Mouse (Mus musculus) midbrain, embryonic 10.5 days (tissue): ENCODE data around the gene Npffr2. TPM values are rescaled to one million over a fixed set of nuclear protein-coding genes. Genes with fewer than 3 reads are reported as not detected.

Experiments
- DNase-seq: peaks from one replicate; pipeline ENCODE4 v3.0.0-alpha.2; 2017; ENCODE audit warnings: low spot score
- H3K27ac ChIP-seq: fragments of 300-500 bp; sonication (generic); replicated peaks from 2 replicates; pipeline ENCODE4 v1.5.1; 2016; ENCODE audit warnings: mild to moderate bottlenecking
- H3K27me3 ChIP-seq: fragments of 300-500 bp; sonication (generic); 2 replicates; pipeline ENCODE4 v1.6.1; 2016; ENCODE audit warnings: low read depth, mild to moderate bottlenecking; ENCODE audit not compliant: poor library complexity, severe bottlenecking
- H3K36me3 ChIP-seq: fragments of 300-500 bp; sonication (generic); 2 replicates; pipeline ENCODE4 v1.6.1; 2016; ENCODE audit warnings: mild to moderate bottlenecking, moderate library complexity
- H3K4me1 ChIP-seq: fragments of 300-500 bp; sonication (generic); 2 replicates; pipeline ENCODE4 v1.6.1; 2016
- H3K4me3 ChIP-seq: fragments of 300-500 bp; sonication (generic); 2 replicates; pipeline ENCODE4 v1.5.1; 2016; ENCODE audit warnings: mild to moderate bottlenecking, moderate library complexity
- H3K9me3 ChIP-seq: fragments of 300-500 bp; sonication (generic); replicated peaks from 2 replicates; pipeline ENCODE4 v1.6.1; 2016; ENCODE audit warnings: mild to moderate bottlenecking
- WGBS: fragments of 180-500 bp; shearing (Covaris S2); methylation state at CpG from one replicate; pipeline ENCODE4 v1.1.7; 2016; 5-methylcytosine and 5-hydroxymethylcytosine counted together
- polyA plus RNA-seq: library from polyadenylated mRNA; unstranded; fragments of >200 nt; fragmentation: Nextera tagmentation; extraction: Ambion mirVana; gene quantifications from 2 replicates; pipeline ENCODE4 v1.2.1, GENCODE M21; 2016

Gene Npffr2
- polyA plus RNA-seq, 1 experiment from 2014 or later = not detected

- Histone ChIP-seq H3K27ac (no peak overlapping the region), H3K9me3 (no peaks in the 10 kb centered on the region), H3K36me3 (no peaks in the 10 kb centered on the region), H3K4me3 (no peak overlapping the region), H3K27me3 (no peaks in the 10 kb centered on the region), H3K4me1 (no peaks in the 10 kb centered on the region)
- no peak for DNase-seq
- WGBS = 87% methylated on average over 1 of the region's 1 CpGs
These were observed 52.0 kb downstream of the Npffr2 start for GRCm38 (mm10) chr5:89579181-89579580.

GRCm38 (mm10) chr5:89581143-89581542, 53.9 kb downstream of the Npffr2 start:
- H3K27me3 ChIP-seq = no peaks in the 10 kb centered on the region
- H3K27ac ChIP-seq = no peak overlapping the region
- H3K4me3 ChIP-seq = no peak overlapping the region
- DNase-seq = no peak
- H3K36me3 ChIP-seq = no peaks in the 10 kb centered on the region
- WGBS = 68% methylated on average over 1 of the region's 1 CpGs
- H3K9me3 ChIP-seq = no peaks in the 10 kb centered on the region
- no peaks in the 10 kb centered on the region for H3K4me1 ChIP-seq

- Histone ChIP-seq H3K9me3 (no peaks in the 10 kb centered on the region), H3K4me1 (no peaks in the 10 kb centered on the region), H3K4me3 (no peak overlapping the region), H3K27ac (no peak overlapping the region), H3K27me3 (no peaks in the 10 kb centered on the region), H3K36me3 (no peaks in the 10 kb centered on the region)
- WGBS = 91% methylated on average over 5 of the region's 5 CpGs
- no peak for DNase-seq
These were observed 54.6 kb downstream of the Npffr2 start for GRCm38 (mm10) chr5:89581742-89582366.

- Histone ChIP-seq H3K4me1 (no peaks in the 10 kb centered on the region), H3K36me3 (no peaks in the 10 kb centered on the region), H3K4me3 (no peak overlapping the region), H3K9me3 (peaks cover under 1% of the 10 kb centered on the region; the same call in 1 of the 2 replicates), H3K27me3 (no peaks in the 10 kb centered on the region), H3K27ac (no peak overlapping the region)
- no peak for DNase-seq
- WGBS = 86% methylated on average over 3 of the region's 3 CpGs
These were observed 57.8 kb downstream of the Npffr2 start for GRCm38 (mm10) chr5:89585021-89585420.

- no peaks in the 10 kb centered on the region for H3K4me1 ChIP-seq
- no peak for DNase-seq
- 85% methylated on average over 4 of the region's 4 CpGs for WGBS
- no peaks in the 10 kb centered on the region for H3K36me3 ChIP-seq
- no peak overlapping the region for H3K4me3 ChIP-seq
- H3K9me3 ChIP-seq = peaks cover 4% of the 10 kb centered on the region; the same call in 1 of the 2 replicates
- no peak overlapping the region for H3K27ac ChIP-seq
- H3K27me3 ChIP-seq = no peaks in the 10 kb centered on the region
These were observed 65.1 kb downstream of the Npffr2 start for GRCm38 (mm10) chr5:89592301-89592700.

- no peaks in the 10 kb centered on the region for H3K9me3 ChIP-seq
- DNase-seq = no peak
- H3K36me3 ChIP-seq = no peaks in the 10 kb centered on the region
- H3K4me3 ChIP-seq = no peak overlapping the region
- no peaks in the 10 kb centered on the region for H3K4me1 ChIP-seq
- 72% methylated on average over 2 of the region's 2 CpGs for WGBS
- no peak overlapping the region for H3K27ac ChIP-seq
- no peaks in the 10 kb centered on the region for H3K27me3 ChIP-seq
These were observed 84.2 kb downstream of the Npffr2 start for GRCm38 (mm10) chr5:89611322-89612015.

GRCm38 (mm10) chr5:89612262-89612661, 85.0 kb downstream of the Npffr2 start:
- Histone ChIP-seq H3K9me3 (no peaks in the 10 kb centered on the region), H3K27me3 (no peaks in the 10 kb centered on the region), H3K27ac (no peak overlapping the region), H3K4me1 (no peaks in the 10 kb centered on the region), H3K4me3 (no peak overlapping the region), H3K36me3 (no peaks in the 10 kb centered on the region)
- no peak for DNase-seq
- WGBS = 75% methylated on average over 6 of the region's 6 CpGs

- no peaks in the 10 kb centered on the region for H3K27me3 ChIP-seq
- H3K36me3 ChIP-seq = no peaks in the 10 kb centered on the region
- no peak overlapping the region for H3K4me3 ChIP-seq
- WGBS = 82% methylated on average over 1 of the region's 1 CpGs
- no peaks in the 10 kb centered on the region for H3K4me1 ChIP-seq
- no peaks in the 10 kb centered on the region for H3K9me3 ChIP-seq
- DNase-seq = no peak
- H3K27ac ChIP-seq = no peak overlapping the region
These were observed 104.4 kb downstream of the Npffr2 start for GRCm38 (mm10) chr5:89631599-89631998.

Other genes with a start within 250 kb of the Npffr2 start
- gene Gc, start 69.5 kb upstream of the Npffr2 start, polyA plus RNA-seq = not detected in 2 replicates